Mouse (Mus musculus) kidney, adult 2 months (tissue): ENCODE measurements around the gene Slc46a3. TPM values are rescaled to one million over a fixed set of nuclear protein-coding genes. Genes with fewer than 3 reads are reported as not detected.
"Not testable (repeated sequence)": the region's sequence is repeated elsewhere in the genome, so short reads cannot be mapped to it uniquely, and the experiment has no call there.

ENCODE experiments used
- DNase-seq: peaks from one replicate; pipeline ENCODE4 v3.0.0; 2021
- H3K27ac ChIP-seq: fragments of 200-500 bp; 2 replicates; pipeline ENCODE4 v1.5.1; 2012; ENCODE audit warnings: low read depth, low read length, control low read depth, inconsistent platforms; ENCODE audit not compliant: insufficient read depth
- H3K27me3 ChIP-seq: fragments of 200-500 bp; replicated peaks from 2 replicates; pipeline ENCODE4 v1.6.1; 2012; ENCODE audit warnings: mild to moderate bottlenecking, moderate library complexity, low read length, inconsistent platforms; ENCODE audit not compliant: control insufficient read depth, insufficient read depth
- H3K36me3 ChIP-seq: fragments of 200-500 bp; 2 replicates; pipeline ENCODE4 v1.6.1; 2012; ENCODE audit warnings: mild to moderate bottlenecking, moderate library complexity, low read length, inconsistent platforms; ENCODE audit not compliant: control insufficient read depth, insufficient read depth
- H3K4me1 ChIP-seq: fragments of 200-500 bp; 2 replicates; pipeline ENCODE4 v1.6.1; 2011; ENCODE audit warnings: low read length; ENCODE audit not compliant: control insufficient read depth, insufficient read depth
- H3K4me3 ChIP-seq: fragments of 200-500 bp; 2 replicates; pipeline ENCODE4 v1.5.1; 2011; ENCODE audit warnings: mild to moderate bottlenecking, low read depth, low read length, control low read depth; ENCODE audit not compliant: insufficient read depth
- CTCF ChIP-seq: fragments of 200-500 bp; conservative IDR thresholded peaks from 2 replicates; pipeline ENCODE4 v1.5.1; 2011; ENCODE audit warnings: low read depth, mild to moderate bottlenecking, control low read depth, low read length, moderate library complexity, mixed read lengths; ENCODE audit not compliant: insufficient read depth, insufficient read length
- POLR2A ChIP-seq: fragments of 200-500 bp; IDR thresholded peaks from one replicate; pipeline ENCODE4 v1.6.1; 2011; ENCODE audit warnings: low read depth, low read length, control low read depth
- WGBS: fragments of 180-500 bp; shearing (Covaris S2); methylation state at CpG from one replicate; pipeline ENCODE4 v1.1.7; 2018; 5-methylcytosine and 5-hydroxymethylcytosine counted together
- polyA plus RNA-seq: library from polyadenylated mRNA; depleted of rRNA; stranded (reverse); fragments of >200 nt; gene quantifications from 2 replicates; pipeline ENCODE4 v1.2.3, GENCODE M21; 2012

Slc46a3 gene
- polyA plus RNA-seq, 1 experiment = 36.9 TPM

- no peaks in the 10 kb centered on the region for H3K27me3 ChIP-seq
- DNase-seq = peak; percentile 38
- no peak overlapping the region for H3K27ac ChIP-seq
- TF ChIP-seq POLR2A = no peak
- no peak overlapping the region for H3K4me3 ChIP-seq
- no peaks in the 10 kb centered on the region for H3K36me3 ChIP-seq
- 39% methylated on average over 8 of the region's 8 CpGs for WGBS
- H3K4me1 ChIP-seq = no peaks in the 10 kb centered on the region; the same call in 1 of the 2 replicates
Observed at GRCm38 (mm10) chr5:147907851-147908250, 13.2 kb upstream of the Slc46a3 start.

- Histone ChIP-seq H3K4me3 (no peak overlapping the region), H3K36me3 (no peaks in the 10 kb centered on the region), H3K4me1 (no peaks in the 10 kb centered on the region), H3K27me3 (no peaks in the 10 kb centered on the region), H3K27ac (no peak overlapping the region)
- TF ChIP-seq POLR2A = no peak
- peak; percentile 34; the same call in 1 of the 2 replicates for TF ChIP-seq CTCF
- WGBS = 61% methylated on average over 11 of the region's 11 CpGs
- DNase-seq = no peak
Observed at GRCm38 (mm10) chr5:147907144-147907543, 12.5 kb upstream of the Slc46a3 start.

GRCm38 (mm10) chr5:147903166-147903565 is 8.6 kb upstream of the Slc46a3 start:
- 75% methylated on average over 9 of the region's 9 CpGs for WGBS
- no peaks in the 10 kb centered on the region for H3K4me1 ChIP-seq
- no peak overlapping the region for H3K4me3 ChIP-seq
- TF ChIP-seq CTCF = no peak
- TF ChIP-seq POLR2A = no peak
- no peaks in the 10 kb centered on the region for H3K36me3 ChIP-seq
- H3K27ac ChIP-seq = no peak overlapping the region
- no peak for DNase-seq
- no peaks in the 10 kb centered on the region for H3K27me3 ChIP-seq

- no peaks in the 10 kb centered on the region for H3K36me3 ChIP-seq
- H3K27ac ChIP-seq = no peak overlapping the region
- no peaks in the 10 kb centered on the region for H3K4me1 ChIP-seq
- H3K27me3 ChIP-seq = no peaks in the 10 kb centered on the region
- 85% methylated on average over 15 of the region's 15 CpGs for WGBS
- H3K4me3 ChIP-seq = no peak overlapping the region
- DNase-seq = no peak
- TF ChIP-seq CTCF = no peak
- TF ChIP-seq POLR2A = no peak
Observed at GRCm38 (mm10) chr5:147902008-147902757, 7.6 kb upstream of the Slc46a3 start.

- no peaks in the 10 kb centered on the region for H3K36me3 ChIP-seq
- H3K4me1 ChIP-seq = peaks cover 3% of the 10 kb centered on the region; the same call in 1 of the 2 replicates
- WGBS = 79% methylated on average over 4 of the region's 4 CpGs
- TF ChIP-seq POLR2A = no peak
- no peak for TF ChIP-seq CTCF
- H3K27ac ChIP-seq = no peak overlapping the region
- no peak overlapping the region for H3K4me3 ChIP-seq
- no peaks in the 10 kb centered on the region for H3K27me3 ChIP-seq
- no peak for DNase-seq
Observed at GRCm38 (mm10) chr5:147898968-147899549, 4.4 kb upstream of the Slc46a3 start.

GRCm38 (mm10) chr5:147898254-147898653 is 3.6 kb upstream of the Slc46a3 start:
- H3K27me3 ChIP-seq = no peaks in the 10 kb centered on the region
- no peak overlapping the region for H3K27ac ChIP-seq
- no peak for DNase-seq
- peaks cover 3% of the 10 kb centered on the region; the same call in 1 of the 2 replicates for H3K4me1 ChIP-seq
- H3K36me3 ChIP-seq = no peaks in the 10 kb centered on the region
- no peak overlapping the region for H3K4me3 ChIP-seq
- WGBS = 88% methylated on average over 2 of the region's 2 CpGs
- TF ChIP-seq CTCF = no peak
- no peak for TF ChIP-seq POLR2A

- DNase-seq, H3K27ac ChIP-seq, H3K27me3 ChIP-seq, H3K36me3 ChIP-seq, H3K4me1 ChIP-seq, H3K4me3 ChIP-seq: not testable (repeated sequence)
- WGBS = 64% methylated on average over 4 of the region's 4 CpGs
Observed at GRCm38 (mm10) chr5:147896501-147896900, 1.9 kb upstream of the Slc46a3 start.
